Mouse (Mus musculus) intestine, embryonic 15.5 days (tissue): ENCODE data around the gene Iqschfp. TPM values are rescaled to one million over a fixed set of nuclear protein-coding genes. Genes with fewer than 3 reads are reported as not detected.

Experiments
- ATAC-seq: fragments of 200-750 bp; cut with Nextera tagmentation; 2 replicates; pipeline ENCODE4 v1.8.0; 2017; ENCODE audit warnings: moderate TSS enrichment, moderate library complexity
- H3K27ac ChIP-seq: fragments of 300-500 bp; sonication (generic); 2 replicates; pipeline ENCODE4 v1.5.1; 2015; ENCODE audit warnings: mild to moderate bottlenecking, inconsistent platforms
- H3K27me3 ChIP-seq: fragments of 300-500 bp; sonication (generic); replicated peaks from 2 replicates; pipeline ENCODE4 v1.6.1; 2015; ENCODE audit warnings: inconsistent platforms
- H3K36me3 ChIP-seq: fragments of 300-500 bp; sonication (generic); 2 replicates; pipeline ENCODE4 v1.6.1; 2015; ENCODE audit warnings: inconsistent platforms
- H3K4me1 ChIP-seq: fragments of 300-500 bp; sonication (generic); replicated peaks from 2 replicates; pipeline ENCODE4 v1.6.1; 2015; ENCODE audit warnings: inconsistent platforms
- H3K4me2 ChIP-seq: fragments of 300-500 bp; sonication (generic); replicated peaks from 2 replicates; pipeline ENCODE4 v1.6.1; 2015; ENCODE audit warnings: mild to moderate bottlenecking, inconsistent platforms
- H3K4me3 ChIP-seq: fragments of 300-500 bp; sonication (generic); replicated peaks from 2 replicates; pipeline ENCODE4 v1.5.1; 2015; ENCODE audit warnings: inconsistent platforms
- H3K9ac ChIP-seq: fragments of 300-500 bp; sonication (generic); 2 replicates; pipeline ENCODE4 v1.6.1; 2015; ENCODE audit warnings: inconsistent platforms
- H3K9me3 ChIP-seq: fragments of 300-500 bp; sonication (generic); 2 replicates; pipeline ENCODE4 v1.6.1; 2016; ENCODE audit warnings: inconsistent platforms
- WGBS: fragments of 180-500 bp; shearing (Covaris S2); methylation state at CpG from one replicate; pipeline ENCODE4 v1.1.7; 2015; 5-methylcytosine and 5-hydroxymethylcytosine counted together
- polyA plus RNA-seq: library from polyadenylated mRNA; unstranded; fragments of >200 nt; fragmentation: Nextera tagmentation; extraction: Ambion mirVana; gene quantifications from 2 replicates; pipeline ENCODE4 v1.2.1, GENCODE M21; 2015

The Iqschfp gene
- polyA plus RNA-seq, 1 experiment from 2014 or later = not detected

DNA sequence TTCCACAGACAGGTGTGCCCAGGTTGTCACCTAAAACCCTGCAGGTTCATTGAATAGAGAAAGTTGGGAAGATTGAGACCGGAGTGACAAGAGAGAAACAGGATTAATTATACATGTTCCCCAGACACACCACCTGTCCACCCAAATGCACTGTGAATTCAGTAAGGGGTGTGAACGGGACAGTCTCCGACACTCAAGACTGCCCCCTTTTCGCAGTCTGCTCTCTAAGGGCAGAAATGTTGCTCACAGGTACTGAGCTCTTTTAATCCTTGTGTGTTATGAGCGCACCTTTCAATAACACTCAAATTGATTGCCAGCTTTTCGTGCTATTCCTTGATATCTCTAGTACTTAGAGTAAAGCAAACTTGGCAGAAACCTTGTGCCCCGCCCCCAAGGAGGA, 460.9 kb downstream of the Iqschfp start:
- Histone ChIP-seq H3K4me3 (no peak overlapping the region), H3K4me2 (no peak overlapping the region), H3K4me1 (0 out of 2 replicates have a peak, but pooled peaks cover 2% of the 10 kb centered on the region), H3K9me3 (no peaks in the 10 kb centered on the region), H3K36me3 (no peaks in the 10 kb centered on the region), H3K27ac (no peak overlapping the region), H3K27me3 (no peaks in the 10 kb centered on the region), H3K9ac (no peak overlapping the region)
- 88% methylated on average over 7 of the region's 7 CpGs for WGBS
- ATAC-seq = no peak

DNA sequence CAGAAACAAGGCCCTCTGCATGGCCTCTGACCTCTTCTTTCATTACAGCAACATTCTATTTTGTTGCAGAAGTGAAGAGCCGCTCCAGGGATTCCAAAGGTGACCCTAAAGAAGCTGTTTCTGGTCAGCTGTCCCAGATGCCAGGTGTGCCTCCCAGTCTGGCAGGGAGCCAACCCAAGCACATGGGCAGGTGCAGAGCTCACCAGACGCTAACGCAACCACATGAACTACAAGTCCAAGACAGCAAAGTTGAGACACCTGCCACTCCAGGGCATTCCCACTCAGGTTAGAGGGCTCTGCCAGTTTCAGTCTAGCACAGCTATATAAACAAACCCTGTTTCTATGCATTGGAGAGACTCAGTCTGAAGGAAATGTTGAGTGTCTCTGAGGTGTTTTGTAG, 461.5 kb downstream of the Iqschfp start:
- 54% methylated on average over 3 of the region's 3 CpGs for WGBS
- H3K9me3 ChIP-seq = no peaks in the 10 kb centered on the region

DNA sequence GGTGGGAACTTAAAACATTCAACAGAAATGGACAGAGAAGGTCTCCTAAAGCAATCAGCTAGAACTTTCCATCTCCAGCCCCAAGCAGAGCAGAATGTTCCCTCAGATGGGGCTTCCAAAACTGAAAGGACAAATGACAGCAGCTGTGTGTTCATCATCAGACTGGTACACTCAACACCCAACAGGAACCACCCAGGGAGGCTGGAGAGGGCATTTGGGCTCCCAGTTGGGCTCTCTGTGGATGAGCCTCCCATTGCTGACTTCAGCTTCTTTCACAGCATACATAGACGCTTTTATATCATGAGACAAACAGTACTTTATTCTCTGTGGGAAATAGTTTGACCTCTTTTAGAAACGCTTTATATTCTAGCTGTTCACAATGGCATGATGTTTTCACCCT, 464.5 kb downstream of the Iqschfp start:
- H3K9me3 ChIP-seq = no peaks in the 10 kb centered on the region
- H3K9ac ChIP-seq = no peak overlapping the region
- H3K4me2 ChIP-seq = no peak overlapping the region
- H3K27me3 ChIP-seq = no peaks in the 10 kb centered on the region
- ATAC-seq = no peak
- no peaks in the 10 kb centered on the region for H3K4me1 ChIP-seq
- WGBS = 81% methylated on average over 2 of the region's 2 CpGs
- H3K27ac ChIP-seq = no peak overlapping the region
- no peak overlapping the region for H3K4me3 ChIP-seq
- H3K36me3 ChIP-seq = no peaks in the 10 kb centered on the region

More for the DNA sequence above, 461.5 kb downstream of the Iqschfp start:
- ATAC-seq = peak; percentile 39; the same call in 1 of the 2 replicates
- H3K4me1 ChIP-seq = 0 out of 2 replicates have a peak, but pooled peaks cover 2% of the 10 kb centered on the region
- H3K9ac ChIP-seq = no peak overlapping the region
- H3K4me3 ChIP-seq = no peak overlapping the region
- H3K27ac ChIP-seq = no peak overlapping the region
- H3K27me3 ChIP-seq = no peaks in the 10 kb centered on the region
- H3K4me2 ChIP-seq = no peak overlapping the region
- no peaks in the 10 kb centered on the region for H3K36me3 ChIP-seq

DNA sequence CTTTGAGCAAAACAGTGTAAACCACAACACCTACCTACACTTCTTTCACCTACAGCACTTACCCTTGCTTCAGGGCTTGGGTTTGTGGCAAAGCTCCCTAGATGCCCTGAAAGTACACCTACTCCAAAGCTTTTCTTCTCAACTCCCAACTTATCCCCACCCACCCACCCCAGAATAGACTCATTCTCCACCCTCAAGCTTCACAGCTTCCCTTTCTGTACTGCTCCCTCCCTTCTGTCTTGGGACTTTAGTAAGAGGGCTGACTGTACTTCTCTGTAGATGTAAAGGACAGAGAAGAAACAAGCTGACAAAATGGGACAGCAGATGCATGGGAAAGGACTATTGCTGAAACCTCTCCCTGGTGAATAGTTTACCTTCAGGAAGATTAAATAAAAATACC, 476.0 kb downstream of the Iqschfp start:
- Histone ChIP-seq H3K27ac (no peak overlapping the region), H3K27me3 (no peaks in the 10 kb centered on the region), H3K4me2 (no peak overlapping the region), H3K4me3 (no peak overlapping the region), H3K36me3 (no peaks in the 10 kb centered on the region), H3K9me3 (no peaks in the 10 kb centered on the region), H3K9ac (no peak overlapping the region), H3K4me1 (no peaks in the 10 kb centered on the region)
- no peak for ATAC-seq

DNA sequence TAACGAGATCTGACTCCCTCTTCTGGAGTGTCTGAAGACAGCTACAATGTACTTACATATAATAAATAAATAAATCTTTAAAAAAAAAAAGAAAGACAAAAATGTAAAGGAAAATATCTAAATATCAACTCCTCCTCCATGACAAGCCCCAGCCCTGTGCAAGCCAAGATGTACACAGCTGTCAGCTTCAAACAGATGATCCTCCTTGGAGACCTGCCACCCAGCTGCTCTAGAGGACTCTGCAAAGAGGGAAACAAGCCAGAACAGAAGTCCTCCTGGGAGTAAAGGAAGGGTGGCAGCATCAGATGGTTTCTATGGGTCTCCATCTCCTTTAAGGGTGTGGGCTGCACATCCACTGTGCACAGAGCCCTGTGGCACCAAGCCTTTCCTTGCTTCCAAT, 480.9 kb downstream of the Iqschfp start:
- Histone ChIP-seq H3K27ac (no peak overlapping the region), H3K9me3 (no peaks in the 10 kb centered on the region), H3K36me3 (no peaks in the 10 kb centered on the region), H3K4me1 (no peaks in the 10 kb centered on the region), H3K9ac (no peak overlapping the region), H3K27me3 (no peaks in the 10 kb centered on the region), H3K4me3 (no peak overlapping the region), H3K4me2 (no peak overlapping the region)
- 55% methylated on average over 1 of the region's 1 CpGs for WGBS
- no peak for ATAC-seq

DNA sequence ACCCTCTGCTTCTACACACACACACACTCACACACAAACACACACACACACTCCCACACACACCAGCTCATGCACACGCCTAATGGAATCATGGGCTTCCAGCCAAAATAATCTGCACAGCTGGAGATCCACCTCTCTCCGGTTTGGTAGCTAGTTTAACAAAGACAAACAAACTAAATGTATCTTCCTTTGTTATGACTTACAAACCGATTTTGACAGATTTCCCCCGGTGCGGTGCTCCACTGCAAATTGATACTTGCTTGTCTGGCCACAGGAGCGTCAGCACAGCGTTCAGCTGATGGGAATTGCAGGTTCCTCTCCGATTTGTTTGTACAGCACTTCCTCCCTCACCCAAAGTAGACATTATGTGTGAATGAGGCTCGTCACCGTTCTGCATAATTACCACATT, 483.1 kb downstream of the Iqschfp start:
- Histone ChIP-seq H3K27ac (no peak overlapping the region), H3K36me3 (no peaks in the 10 kb centered on the region), H3K27me3 (no peaks in the 10 kb centered on the region), H3K9me3 (no peaks in the 10 kb centered on the region), H3K4me3 (no peak overlapping the region), H3K9ac (no peak overlapping the region), H3K4me2 (no peak overlapping the region), H3K4me1 (no peaks in the 10 kb centered on the region)
- ATAC-seq = no peak
- 21% methylated on average over 10 of the region's 10 CpGs for WGBS

DNA sequence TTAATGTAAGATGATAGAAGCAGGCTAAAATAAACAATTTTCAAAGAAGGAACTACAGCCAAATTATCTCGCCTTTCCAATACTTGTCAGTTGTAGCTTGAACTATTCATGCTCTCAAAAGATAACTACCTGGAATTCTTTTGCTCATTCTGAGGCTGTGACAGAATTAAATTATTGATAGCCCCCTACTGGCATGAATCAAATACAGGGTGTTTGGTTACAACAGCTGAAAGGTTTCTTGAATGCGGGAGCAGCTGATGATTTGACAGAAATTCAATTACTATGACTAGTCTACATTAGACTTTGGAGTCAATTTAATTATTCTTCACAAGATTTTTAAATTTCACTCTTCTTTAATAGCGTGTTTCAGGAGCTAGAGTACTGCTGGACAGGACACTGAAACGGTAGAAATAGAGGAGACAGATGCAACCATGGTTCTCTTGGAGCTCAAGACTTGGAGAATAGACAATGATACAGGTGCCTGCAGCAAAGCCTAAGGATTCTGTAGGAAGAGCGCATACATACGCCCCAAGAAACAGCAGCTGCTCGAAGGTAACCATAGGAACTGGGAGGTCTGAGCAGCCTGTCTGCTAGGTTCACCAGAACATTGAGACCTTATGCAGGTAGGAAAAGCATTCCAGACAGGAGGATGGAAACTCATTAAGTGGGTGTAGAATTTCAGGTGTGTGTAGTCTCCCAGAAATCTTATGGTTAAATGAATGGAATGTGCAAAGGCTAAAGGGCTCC, 485.6 kb downstream of the Iqschfp start:
- H3K27ac ChIP-seq = no peak overlapping the region
- H3K4me1 ChIP-seq = no peaks in the 10 kb centered on the region
- no peaks in the 10 kb centered on the region for H3K36me3 ChIP-seq
- 75% methylated on average over 7 of the region's 7 CpGs for WGBS
- H3K9me3 ChIP-seq = no peaks in the 10 kb centered on the region
- no peaks in the 10 kb centered on the region for H3K27me3 ChIP-seq
- no peak overlapping the region for H3K4me2 ChIP-seq
- no peak overlapping the region for H3K4me3 ChIP-seq
- no peak overlapping the region for H3K9ac ChIP-seq
- no peak for ATAC-seq

DNA sequence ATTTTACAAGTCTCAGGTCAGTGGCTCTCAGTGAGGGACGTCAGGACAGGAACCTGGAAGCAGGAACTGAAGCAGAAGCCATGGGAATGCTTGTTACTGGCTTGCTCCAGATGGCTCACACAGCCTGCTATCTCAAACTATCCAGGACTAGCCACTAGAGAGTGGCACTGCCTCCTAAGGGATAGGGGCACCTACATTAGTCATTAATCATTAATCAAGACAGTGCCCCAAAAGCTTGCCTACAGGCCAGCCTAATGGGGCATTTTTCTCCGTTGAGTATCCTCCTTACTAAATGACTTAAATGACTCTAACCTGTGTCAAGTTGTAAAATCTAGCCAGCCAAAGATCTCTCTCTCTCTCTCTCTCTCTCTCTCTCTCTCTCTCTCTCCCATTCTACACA, 486.8 kb downstream of the Iqschfp start:
- Histone ChIP-seq H3K4me3 (no peak overlapping the region), H3K36me3 (no peaks in the 10 kb centered on the region), H3K27me3 (no peaks in the 10 kb centered on the region), H3K27ac (no peak overlapping the region), H3K4me1 (no peaks in the 10 kb centered on the region), H3K4me2 (no peak overlapping the region), H3K9ac (no peak overlapping the region), H3K9me3 (no peaks in the 10 kb centered on the region)
- peak; percentile 55 for ATAC-seq
- 42% methylated on average over 2 of the region's 2 CpGs for WGBS

DNA sequence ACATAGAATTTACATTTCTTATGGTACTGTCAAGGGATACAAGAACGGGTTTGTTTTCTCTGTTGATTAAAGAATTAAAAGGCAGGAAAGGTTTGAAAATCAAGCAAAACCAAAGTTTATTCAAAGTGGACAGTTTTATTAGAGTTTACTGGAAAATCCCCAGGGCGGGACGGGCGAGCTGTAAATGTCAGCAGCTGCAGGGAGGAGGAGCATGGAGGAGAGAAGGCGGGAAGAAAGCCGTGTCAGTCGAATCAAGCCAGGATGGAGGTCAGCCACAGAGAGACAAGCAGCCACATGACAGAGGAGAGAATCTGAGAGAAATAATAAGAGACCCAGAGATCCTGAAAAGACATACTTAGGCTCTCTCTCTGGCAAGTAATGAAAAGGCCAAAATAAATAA, 487.2 kb downstream of the Iqschfp start:
- Histone ChIP-seq H3K4me1 (no peaks in the 10 kb centered on the region), H3K4me2 (no peak overlapping the region), H3K9me3 (no peaks in the 10 kb centered on the region), H3K36me3 (no peaks in the 10 kb centered on the region), H3K9ac (no peak overlapping the region), H3K4me3 (no peak overlapping the region), H3K27ac (no peak overlapping the region), H3K27me3 (no peaks in the 10 kb centered on the region)
- peak; percentile 59 for ATAC-seq
- 21% methylated on average over 7 of the region's 7 CpGs for WGBS

DNA sequence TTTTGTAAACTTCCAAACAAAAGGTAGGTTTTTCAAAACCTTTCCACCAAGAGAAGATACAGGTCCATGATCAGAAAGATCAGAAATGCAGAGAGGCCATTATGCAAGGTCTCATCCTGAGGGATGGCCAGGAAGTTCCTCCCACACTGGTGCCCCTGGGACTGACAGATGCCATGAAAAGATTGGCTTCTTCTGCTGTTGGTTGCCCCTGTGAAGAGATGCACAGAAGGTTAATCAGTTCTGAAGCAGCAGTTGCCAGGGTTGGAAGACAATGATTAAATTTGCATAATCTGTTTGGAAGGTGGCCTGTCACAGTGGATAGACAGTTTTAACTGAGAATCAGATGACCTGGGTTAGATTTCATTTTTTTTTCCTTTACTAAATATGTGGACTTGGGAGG, 491.6 kb downstream of the Iqschfp start:
- no peaks in the 10 kb centered on the region for H3K9me3 ChIP-seq
- H3K9ac ChIP-seq = no peak overlapping the region
- H3K36me3 ChIP-seq = no peaks in the 10 kb centered on the region
- H3K27ac ChIP-seq = no peak overlapping the region
- H3K4me2 ChIP-seq = no peak overlapping the region
- no peaks in the 10 kb centered on the region for H3K27me3 ChIP-seq
- no peak for ATAC-seq
- H3K4me1 ChIP-seq = no peaks in the 10 kb centered on the region
- no peak overlapping the region for H3K4me3 ChIP-seq

DNA sequence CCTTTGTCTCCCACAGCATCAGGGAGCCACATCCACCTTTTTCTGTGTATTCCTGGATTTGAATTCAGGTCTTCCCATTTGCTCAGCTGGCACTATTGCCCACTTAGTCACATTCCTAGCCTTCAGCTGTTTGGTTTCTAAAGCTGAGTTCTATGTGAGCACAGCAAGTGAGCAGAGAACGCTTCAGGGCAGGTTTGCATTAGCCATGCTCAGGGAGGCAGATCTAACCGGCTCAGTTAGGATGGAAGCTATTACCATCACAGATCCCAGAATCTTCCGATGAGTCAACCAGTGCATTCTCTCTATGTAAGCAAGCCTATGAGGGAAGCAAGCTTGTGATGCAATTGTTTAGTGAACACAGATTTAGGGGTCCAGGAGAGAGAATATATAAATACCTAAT, 493.5 kb downstream of the Iqschfp start:
- Histone ChIP-seq H3K4me1 (no peaks in the 10 kb centered on the region), H3K9me3 (no peaks in the 10 kb centered on the region), H3K4me3 (no peak overlapping the region), H3K9ac (no peak overlapping the region), H3K27ac (no peak overlapping the region), H3K27me3 (no peaks in the 10 kb centered on the region), H3K36me3 (no peaks in the 10 kb centered on the region), H3K4me2 (no peak overlapping the region)
- 84% methylated on average over 3 of the region's 3 CpGs for WGBS
- ATAC-seq = no peak

DNA sequence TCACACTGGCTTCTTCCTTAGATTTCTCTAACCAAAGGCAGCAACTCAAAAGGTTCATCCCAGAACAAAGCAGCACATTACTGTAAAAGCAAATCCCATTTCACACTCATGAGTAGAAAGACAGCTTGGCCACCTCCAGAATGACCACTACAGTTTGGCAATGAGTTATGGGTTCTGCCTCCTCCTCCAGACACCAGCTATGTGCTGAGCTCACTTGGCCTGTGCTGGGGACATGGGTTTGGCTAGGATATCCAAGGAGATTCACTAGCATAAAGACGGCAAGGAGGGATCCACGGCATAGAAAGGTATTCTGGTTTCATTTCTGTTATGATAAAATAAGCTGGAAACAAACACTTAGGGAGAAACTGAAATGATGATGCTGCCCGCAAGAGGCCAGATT, 496.0 kb downstream of the Iqschfp start:
- no peak overlapping the region for H3K9ac ChIP-seq
- H3K9me3 ChIP-seq = no peaks in the 10 kb centered on the region
- no peak overlapping the region for H3K27ac ChIP-seq
- 88% methylated on average over 3 of the region's 3 CpGs for WGBS
- H3K4me1 ChIP-seq = no peaks in the 10 kb centered on the region
- no peaks in the 10 kb centered on the region for H3K36me3 ChIP-seq
- ATAC-seq = no peak
- no peak overlapping the region for H3K4me3 ChIP-seq
- H3K27me3 ChIP-seq = no peaks in the 10 kb centered on the region
- no peak overlapping the region for H3K4me2 ChIP-seq

DNA sequence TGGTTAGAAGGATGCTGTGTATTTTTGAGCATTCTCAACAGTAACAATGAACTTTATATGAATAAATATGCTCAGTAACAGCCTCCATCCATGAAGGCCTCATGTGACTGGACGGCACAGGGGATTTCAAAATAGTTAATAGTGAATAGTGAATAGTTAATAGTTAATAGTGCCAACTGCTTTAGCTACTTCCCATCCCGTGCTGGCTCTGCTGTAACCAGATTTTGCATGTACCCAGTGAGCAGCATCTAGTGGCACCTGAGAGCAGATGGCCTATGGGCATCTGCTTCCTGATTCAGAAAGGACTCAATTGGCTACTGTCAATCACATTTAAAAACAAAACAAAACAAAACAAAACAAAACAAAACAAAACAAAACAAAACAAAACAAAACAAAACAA, 501.5 kb downstream of the Iqschfp start:
- Histone ChIP-seq H3K4me2 (no peak overlapping the region), H3K4me3 (no peak overlapping the region), H3K9ac (no peak overlapping the region), H3K9me3 (no peaks in the 10 kb centered on the region), H3K27me3 (no peaks in the 10 kb centered on the region), H3K27ac (no peak overlapping the region), H3K36me3 (no peaks in the 10 kb centered on the region), H3K4me1 (no peaks in the 10 kb centered on the region)
- no peak for ATAC-seq
- 74% methylated on average over 2 of the region's 2 CpGs for WGBS
